Mouse (Mus musculus) frontal cortex, adult 2 months (tissue): ENCODE results near the gene Gm3417. TPM values are rescaled to one million over a fixed set of nuclear protein-coding genes. Genes with fewer than 3 reads are reported as not detected.
"Not testable (repeated sequence)": the region's sequence is repeated elsewhere in the genome, so short reads cannot be mapped to it uniquely, and the experiment has no call there.

ENCODE experiments used
- DNase-seq, 2 experiments: peaks; one replicate each; pipeline ENCODE4 v3.0.0; 2022; ENCODE audit warnings: low spot score in 1 of 2; ENCODE audit errors: extremely low spot score in 1 of 2
- polyA plus RNA-seq: library from polyadenylated mRNA; depleted of rRNA; stranded (reverse); fragments of >200 nt; gene quantifications from 2 replicates; pipeline ENCODE4 v1.2.3, GENCODE M21; 2012

Gene Gm3417
- polyA plus RNA-seq, 1 experiment, result not detected

DNA sequence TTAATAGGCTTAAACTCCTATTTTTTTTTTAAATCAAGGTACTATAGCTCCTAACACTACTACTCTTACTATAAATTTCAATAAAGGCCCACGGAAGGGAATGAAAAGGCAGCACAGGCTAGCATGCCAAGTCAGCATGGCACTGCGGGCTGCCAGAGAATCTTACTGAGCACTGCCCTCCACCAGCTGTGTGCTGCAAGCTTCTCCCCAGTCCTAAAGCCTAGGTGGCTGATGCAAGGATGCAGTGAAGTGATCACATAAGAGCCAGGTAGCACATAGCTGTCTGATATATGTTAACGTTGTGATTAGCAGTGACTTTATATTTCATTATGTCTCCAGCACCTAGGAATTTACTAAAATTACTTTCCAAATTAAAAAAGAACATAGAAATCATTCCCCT, 18.6 kb downstream of the Gm3417 start:
- no peak for DNase-seq

DNA sequence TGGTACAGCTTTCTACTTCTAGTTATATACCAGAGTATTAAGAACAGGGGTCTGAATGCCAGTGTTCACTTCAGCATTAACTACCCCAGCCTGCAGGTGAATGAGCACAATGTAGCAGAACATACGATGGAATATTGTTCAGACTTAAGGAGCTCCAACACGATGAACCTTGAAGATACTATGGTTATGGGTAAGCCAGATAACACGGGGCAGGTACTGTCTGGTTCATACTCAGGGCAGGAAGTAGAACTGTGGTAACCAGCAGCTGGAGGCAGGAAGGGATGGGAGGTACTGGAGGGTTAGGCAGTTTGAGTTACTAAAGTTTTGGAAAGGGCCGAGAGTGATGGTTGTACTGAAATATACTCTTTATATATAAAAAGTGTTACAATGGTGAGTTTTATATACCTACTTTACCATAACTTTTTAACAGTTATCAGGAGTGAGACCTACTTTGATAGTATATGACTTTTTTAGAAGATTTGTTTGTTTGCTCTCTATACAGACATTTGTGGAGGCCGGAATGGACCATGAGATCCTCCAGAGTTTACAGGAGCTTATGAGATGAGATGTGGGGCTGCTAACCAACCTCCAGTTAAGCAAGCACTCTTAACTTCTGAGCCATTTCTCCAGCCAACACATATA, 19.8 kb downstream of the Gm3417 start:
- DNase-seq, result no peak

DNA sequence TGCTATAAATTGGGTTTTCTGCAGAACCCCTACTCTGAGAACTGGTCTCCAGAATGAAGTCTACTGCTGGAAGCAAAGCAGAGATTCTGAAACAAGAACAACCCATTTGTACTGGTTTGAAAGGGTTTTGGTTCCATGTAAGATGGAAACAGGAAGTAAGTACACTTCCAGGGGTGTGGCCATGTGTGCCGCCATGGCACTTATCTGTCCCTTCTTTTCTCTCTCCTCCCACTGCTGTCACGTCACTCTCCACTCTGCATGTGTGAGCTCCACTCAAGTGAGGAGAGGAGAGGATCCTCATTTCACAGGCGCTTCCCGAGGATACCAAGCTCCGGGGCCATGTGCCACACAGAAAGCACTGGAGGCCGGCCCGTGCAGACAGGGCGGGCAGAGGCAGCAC, 25.1 kb downstream of the Gm3417 start:
- no peak for DNase-seq

DNA sequence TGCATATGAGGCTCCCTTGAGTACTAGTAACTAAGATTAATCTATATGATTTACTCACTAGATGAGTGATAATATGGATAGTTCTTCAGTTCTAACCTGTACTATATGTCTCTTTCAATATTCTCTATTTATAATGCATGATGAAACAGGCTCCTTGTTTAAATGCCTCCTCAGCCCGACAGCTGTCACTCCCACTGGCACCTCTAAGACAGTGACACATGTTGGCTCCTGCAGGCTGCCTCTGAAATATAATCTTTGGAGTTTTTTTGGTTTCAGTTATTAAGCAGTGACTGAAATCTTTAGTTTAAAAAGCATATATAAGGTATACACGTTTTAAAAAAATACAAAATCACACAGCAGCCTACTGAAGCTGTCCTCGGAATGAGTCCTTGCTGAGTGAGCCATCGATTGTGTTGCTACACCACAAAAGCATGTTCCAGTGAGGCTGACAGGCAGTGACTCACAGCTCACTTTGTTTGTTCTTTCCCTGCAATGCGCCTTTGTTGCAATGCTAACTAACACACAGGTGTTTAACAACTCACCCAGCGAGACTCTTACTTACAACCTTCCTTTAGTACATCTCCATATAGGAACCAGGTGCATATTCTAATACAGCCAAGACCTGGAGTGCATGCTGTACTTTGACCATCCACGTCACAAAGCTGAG, 29.3 kb downstream of the Gm3417 start:
- no peak for DNase-seq

DNA sequence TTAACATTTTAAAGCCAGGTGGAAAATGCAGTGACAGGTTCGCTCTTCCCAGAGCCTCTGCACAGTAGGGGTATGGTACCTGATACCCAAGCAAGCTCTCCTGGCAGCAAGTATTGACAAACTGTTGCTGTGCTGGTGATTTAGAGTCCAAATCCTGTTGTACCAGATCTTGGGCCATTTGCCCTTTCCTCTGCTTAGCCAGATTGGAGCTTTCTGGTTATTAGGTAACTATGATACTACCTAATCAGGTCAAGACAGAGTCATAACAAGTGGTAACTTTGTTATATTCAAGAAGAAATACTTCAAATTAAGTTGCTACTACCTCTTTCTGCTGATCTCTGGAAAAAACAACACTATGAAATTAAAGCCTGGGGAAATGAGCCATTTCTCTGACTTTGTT, 34.0 kb downstream of the Gm3417 start:
- DNase-seq, result no peak

DNA sequence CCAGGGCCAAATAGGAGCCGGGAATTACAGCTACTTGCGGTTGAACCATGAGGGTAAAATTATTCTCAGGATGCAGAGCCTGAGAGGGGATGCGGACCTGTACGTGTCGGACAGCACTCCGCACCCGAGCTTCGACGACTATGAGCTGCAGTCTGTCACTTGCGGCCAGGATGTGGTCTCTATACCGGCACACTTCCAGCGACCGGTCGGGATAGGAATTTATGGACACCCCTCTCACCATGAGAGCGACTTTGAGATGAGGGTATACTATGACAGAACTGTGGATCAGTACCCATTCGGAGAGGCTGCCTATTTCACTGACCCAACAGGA, 34.9 kb downstream of the Gm3417 start:
- no peak for DNase-seq

DNA sequence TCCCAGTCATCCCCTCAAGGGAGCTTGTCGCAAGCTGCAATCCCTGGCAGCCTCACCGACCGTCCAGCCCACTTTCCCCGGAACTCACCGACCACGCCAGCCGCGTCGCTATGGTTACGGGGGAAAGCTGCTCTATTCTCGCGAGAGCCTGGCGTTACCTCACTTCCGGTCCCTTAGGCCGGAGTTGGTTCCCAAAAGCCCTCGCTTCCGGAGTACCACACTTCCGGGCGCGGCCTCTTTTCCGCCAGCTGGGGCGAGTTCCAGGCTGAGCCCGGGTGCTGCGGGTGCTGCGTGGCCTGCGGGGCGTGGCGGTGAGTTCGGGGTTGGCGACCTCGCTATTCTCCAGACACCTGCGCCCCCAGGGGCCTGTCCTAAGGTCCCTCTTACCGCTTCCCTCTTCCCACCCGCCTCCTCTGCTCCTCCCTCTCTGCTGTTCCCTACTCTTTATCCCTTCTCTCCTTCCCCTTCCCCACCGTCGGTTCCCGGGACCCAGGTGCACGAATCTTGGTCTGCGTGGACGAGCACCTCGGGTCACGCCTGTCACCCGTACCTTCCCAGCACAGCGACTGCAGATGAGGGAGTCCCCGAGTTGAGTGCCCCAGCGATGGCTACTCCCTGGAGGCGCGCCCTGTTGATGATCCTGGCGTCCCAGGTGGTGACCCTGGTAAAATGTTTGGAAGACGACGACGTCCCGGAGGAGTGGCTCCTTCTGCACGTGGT, 35.4 kb downstream of the Gm3417 start, which contains the start of the genes Wdr27 and 1600012H06Rik:
Gene Wdr27 (minus strand): TSS at position 150 of the 720 bp plus-strand sequence.
Gene 1600012H06Rik (plus strand): TSS at position 176 of the 720 bp plus-strand sequence.
- peak; percentile 96 to 99 for DNase-seq

DNA sequence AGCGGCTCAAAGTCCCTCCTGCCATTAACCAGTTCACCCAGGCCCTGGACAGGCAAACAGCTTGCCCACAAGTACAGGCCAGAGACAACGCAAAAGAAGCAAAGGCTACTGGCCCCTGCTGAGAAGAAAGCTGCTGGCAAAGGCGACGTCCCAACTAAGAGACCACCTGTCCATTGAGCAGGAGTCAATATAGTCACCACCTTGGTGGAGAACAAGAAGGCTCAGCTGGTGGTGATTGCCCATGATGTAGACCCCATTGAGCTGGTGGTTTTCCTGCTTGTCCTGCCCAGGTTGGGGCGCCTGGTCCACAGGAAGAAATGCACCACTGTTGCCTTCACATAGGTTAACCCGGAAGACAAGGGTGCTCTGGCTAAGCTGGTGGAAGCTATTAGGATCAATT, 36.4 kb downstream of the Gm3417 start:
- DNase-seq, result not testable (repeated sequence)

DNA sequence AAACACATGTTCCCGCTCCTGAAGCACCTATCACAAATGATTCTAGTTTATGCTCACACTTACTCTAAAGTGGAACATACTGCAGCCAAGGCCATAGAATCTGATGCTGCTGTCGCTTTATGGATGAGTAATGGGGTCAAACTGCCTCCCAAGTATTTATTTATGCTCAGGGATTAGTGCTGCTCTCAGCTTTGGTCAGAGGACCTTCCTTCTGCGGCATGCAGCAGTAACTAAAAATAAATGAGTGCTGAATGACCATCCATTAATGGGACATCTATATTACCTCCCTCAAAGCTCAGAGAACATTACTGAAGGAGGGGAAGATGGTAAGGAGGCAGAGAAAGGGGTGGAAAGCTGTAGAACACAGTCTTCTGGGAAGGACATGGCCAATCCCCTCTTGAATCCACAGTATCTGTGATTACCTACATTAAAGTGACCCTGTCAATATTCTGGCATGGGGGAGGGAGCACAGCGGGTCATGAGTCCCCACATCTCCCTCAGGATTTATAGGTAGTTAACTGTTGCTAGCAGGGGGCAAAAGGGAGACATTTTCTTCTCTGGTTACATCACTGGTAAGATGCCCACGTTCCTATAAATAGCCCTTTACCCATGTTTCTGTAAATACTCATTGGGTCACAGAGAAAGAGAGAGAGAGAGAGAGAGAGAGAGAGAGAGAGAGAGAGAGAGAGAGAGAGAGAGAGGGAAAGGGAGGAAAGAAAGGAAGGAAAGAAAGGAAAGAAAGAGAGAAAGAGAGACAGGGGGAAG, 42.6 kb downstream of the Gm3417 start:
- DNase-seq, result no peak

DNA sequence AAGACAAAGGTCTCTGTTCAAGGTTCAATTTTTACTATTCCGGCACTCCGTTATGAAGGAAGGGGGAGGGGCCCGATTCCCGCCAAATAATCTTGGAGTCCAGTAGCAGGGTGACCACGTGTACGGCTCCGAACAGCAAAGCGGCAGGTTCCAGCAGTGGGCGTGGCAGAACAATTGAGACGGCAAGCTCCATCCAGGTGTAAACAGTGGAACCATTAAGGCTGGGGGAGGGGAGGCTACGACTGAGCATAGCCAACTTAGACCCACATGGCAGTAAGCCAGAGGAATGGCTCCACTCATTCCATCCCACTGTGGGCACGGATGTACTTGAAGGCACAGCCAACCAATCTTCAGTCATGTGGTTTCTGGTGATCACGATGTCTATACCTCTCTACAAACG, 43.3 kb downstream of the Gm3417 start:
- DNase-seq, result not testable (repeated sequence)

DNA sequence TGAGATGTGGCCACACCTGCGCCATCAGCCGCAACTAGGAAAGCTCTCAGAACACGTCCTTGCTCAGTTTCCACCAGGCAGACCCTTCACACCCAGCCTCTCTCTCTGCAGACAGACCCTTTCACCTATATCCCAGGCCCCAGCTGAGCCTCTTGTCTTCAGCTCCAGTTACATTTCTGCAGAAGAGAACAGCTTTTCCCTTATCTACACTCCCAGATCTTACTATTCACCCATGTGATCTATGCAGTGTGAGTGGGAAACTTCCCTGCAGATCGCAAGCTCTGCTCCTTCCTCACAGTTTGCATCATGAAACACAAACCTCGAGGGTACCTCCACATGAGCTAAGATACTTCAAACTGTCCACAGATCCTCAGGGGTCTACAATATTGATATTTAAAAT, 47.1 kb downstream of the Gm3417 start:
- no peak for DNase-seq

DNA sequence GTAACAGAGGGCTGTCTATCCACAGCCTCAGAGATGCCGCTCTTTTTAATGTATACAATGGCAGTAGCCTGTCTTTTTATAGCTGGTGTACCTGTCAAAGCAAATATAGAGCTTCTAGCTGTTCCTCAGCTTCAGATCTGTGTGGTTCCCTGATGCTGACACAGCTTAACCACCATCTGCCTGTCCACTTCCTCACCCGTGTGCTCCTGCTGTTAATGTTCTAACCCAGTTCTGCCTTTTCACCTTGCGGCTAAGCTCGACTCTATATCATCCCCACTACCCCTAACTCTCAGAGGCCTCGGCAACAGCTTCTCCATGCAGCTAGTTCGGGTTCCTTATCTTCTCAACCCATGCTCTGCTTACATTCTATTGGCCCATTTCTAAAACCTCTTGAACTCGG, 47.9 kb downstream of the Gm3417 start:
- no peak for DNase-seq

DNA sequence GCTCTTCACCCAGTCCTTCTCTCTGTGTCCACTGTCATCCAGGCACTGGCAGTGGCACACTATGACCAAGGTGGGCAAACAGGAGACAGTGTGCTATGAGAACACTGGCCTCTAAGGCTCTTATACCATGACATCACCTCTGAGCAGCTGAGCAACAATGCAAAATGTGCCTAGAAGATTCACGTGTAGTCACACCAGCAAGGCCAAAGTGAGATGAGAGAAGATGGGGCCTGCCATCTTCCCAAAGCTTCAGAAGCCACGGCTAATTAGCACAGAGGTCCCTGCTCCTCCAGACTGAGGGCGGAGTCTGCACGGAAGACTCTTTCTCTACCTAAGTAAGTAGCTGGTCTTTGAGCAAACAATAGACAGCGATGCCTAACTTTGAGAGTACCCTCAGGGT, 50.0 kb downstream of the Gm3417 start:
- DNase-seq, result no peak

DNA sequence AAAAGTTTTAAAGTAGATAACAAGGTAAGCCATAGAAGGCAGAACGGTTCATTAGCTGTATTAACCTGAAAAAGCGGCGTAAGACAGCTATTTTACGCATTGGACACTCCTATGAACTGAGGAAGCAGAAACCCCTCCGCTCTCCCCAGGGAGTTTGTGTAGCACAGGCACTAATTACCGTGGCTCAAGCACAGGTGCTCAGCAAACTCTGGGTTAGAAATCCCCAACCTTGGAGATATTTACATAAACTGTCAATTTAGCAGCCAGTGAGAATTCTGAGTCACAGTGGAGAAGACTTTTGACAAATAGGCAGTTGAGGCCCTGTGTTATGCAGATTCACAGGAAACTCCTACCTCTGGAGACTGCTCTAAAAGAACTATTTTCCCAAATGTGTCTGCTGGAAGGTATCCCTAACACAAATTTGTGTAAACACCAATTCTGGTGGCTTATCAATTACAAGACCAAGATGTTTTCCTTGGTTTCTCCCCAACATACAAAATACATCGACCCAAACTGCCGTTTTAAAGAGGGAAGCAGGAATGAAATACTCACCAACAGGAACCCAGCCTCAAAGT, 50.9 kb downstream of the Gm3417 start:
- no peak for DNase-seq

DNA sequence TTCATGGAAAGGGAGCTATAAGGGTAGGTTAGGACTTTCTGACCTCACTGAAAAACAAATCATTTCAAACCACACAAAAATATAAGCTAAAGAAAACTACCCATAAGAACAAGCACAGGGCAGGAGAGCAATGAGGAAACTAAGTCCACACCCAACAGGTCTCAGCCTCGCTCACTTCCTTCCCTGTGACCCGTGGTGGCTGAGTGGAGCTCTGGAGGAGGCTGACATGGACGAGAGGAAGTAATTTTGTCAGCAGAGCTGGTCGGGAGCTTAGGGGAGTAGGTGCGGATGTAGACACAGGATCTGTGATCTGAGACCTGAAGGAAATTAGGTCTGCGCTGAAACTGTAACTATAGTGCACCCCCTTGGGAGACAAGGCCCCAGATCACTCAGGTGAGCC, 57.0 kb downstream of the Gm3417 start:
- DNase-seq, result no peak

DNA sequence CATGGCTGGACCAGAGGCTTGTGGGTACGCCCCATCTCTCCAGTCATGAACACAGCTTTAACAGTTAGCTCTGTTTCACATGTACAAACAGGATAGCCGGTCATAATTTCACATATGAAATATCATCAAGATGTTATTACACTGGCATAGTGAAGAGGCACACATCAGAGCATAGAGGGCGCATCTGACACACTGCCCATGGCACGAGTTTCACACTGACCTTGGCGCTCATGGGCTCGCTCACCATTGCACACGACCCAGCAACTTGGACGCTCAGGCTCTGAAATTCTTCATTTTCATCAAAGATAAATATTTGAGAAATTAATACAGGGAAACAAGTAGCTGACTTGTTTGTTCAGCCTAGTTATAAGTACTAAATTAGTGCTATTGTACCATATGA, 60.7 kb downstream of the Gm3417 start:
- no peak for DNase-seq

DNA sequence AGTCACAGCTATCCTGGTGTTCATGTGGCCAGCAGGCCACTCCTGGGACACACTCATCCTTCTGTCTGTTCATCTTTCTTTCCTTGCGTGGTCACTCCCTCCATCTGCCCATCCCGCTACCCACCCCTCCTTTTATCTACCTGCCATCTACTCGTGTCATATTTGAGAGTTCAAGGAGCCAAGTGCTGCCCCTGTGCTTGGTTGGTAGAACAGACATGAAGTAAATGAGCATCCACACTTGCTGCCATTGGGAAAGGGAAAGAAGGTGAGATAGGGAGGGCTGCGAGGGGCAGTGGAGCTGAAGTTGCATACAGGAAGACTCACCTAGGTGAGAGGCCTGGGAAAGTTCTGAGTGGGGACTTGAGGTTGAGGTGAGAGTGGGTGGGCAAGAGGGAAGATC, 64.2 kb downstream of the Gm3417 start:
- DNase-seq, result no peak
